Mouse (Mus musculus) G1E (cell line): ENCODE results near the gene Wdr46.

Experiments
- CTCF ChIP-seq: IDR thresholded peaks from 2 replicates; pipeline ENCODE4 v1.5.1; 2012; ENCODE audit warnings: low read depth, low read length, inconsistent platforms, mixed read lengths
- GATA1 ChIP-seq: IDR thresholded peaks from 2 replicates; pipeline ENCODE4 v1.6.1; 2012; ENCODE audit warnings: borderline replicate concordance, low read length, inconsistent platforms, mixed read lengths
- POLR2AphosphoS5 ChIP-seq: IDR thresholded peaks from 2 replicates; pipeline ENCODE4 v1.6.1; 2012; ENCODE audit warnings: low read depth, low read length, inconsistent platforms; ENCODE audit not compliant: insufficient replicate concordance

GRCm38 (mm10) chr17:33891357-33891756 lies 49.1 kb upstream of the Wdr46 start:
- TF ChIP-seq CTCF = no peak
- TF ChIP-seq POLR2AphosphoS5 = no peak
- no peak for TF ChIP-seq GATA1
